Mouse (Mus musculus) cerebellum, adult (tissue): ENCODE results near the gene Nek11.
"Not testable (repeated sequence)": the region's sequence is repeated elsewhere in the genome, so short reads cannot be mapped to it uniquely, and the experiment has no call there.

Experiments
- ATAC-seq: cut with Nextera tagmentation; 2 replicates; pipeline ENCODE4 v1.9.2; 2017; ENCODE audit warnings: mild to moderate bottlenecking, moderate library complexity, mixed read lengths; ENCODE audit not compliant: insufficient number of reproducible peaks, low FRiP score, low TSS enrichment

Nek11 gene

GRCm38 (mm10) chr9:105182392-105182791, 212.9 kb downstream of the Nek11 start:
- ATAC-seq: no peak

GRCm38 (mm10) chr9:105144992-105145391, 250.3 kb downstream of the Nek11 start, which contains the start of gene 1700080E11Rik:
Gene 1700080E11Rik, minus strand, starts transcription at chr9:105145092.
- no peak for ATAC-seq

GRCm38 (mm10) chr9:105139204-105139603, 256.1 kb downstream of the Nek11 start:
- no peak for ATAC-seq

- ATAC-seq: no peak
Observed at GRCm38 (mm10) chr9:105136404-105136803, 258.9 kb downstream of the Nek11 start.

GRCm38 (mm10) chr9:105134536-105134935, 260.8 kb downstream of the Nek11 start:
- ATAC-seq: no peak

GRCm38 (mm10) chr9:105132002-105132367, 263.3 kb downstream of the Nek11 start:
- peak; percentile 33 for ATAC-seq

GRCm38 (mm10) chr9:105131253-105132001, 263.9 kb downstream of the Nek11 start, which contains the start of gene Nudt16:
Gene Nudt16, minus strand, starts transcription at chr9:105131824.
- ATAC-seq: peak; percentile 98

- ATAC-seq: no peak
Observed at GRCm38 (mm10) chr9:105130331-105130730, 265.0 kb downstream of the Nek11 start.

- not testable (repeated sequence) for ATAC-seq
Observed at GRCm38 (mm10) chr9:105125206-105125605, 270.1 kb downstream of the Nek11 start.
